Mouse (Mus musculus) forebrain, embryonic 16.5 days (tissue): ENCODE data around the gene Msrb2. TPM values are rescaled to one million over a fixed set of nuclear protein-coding genes. Genes with fewer than 3 reads are reported as not detected.

Experiments used
- ATAC-seq: fragments of 200-750 bp; cut with Nextera tagmentation; 2 replicates; pipeline ENCODE4 v1.8.0; 2017; ENCODE audit warnings: mild to moderate bottlenecking, moderate library complexity
- H3K27ac ChIP-seq: fragments of 300-500 bp; sonication (generic); 2 replicates; pipeline ENCODE4 v1.5.1; 2014; ENCODE audit warnings: low read length, control low read depth
- H3K27me3 ChIP-seq: fragments of 300-500 bp; sonication (generic); replicated peaks from 2 replicates; pipeline ENCODE4 v1.6.1; 2014; ENCODE audit warnings: low read length; ENCODE audit not compliant: control insufficient read depth, insufficient read depth
- H3K36me3 ChIP-seq: fragments of 300-500 bp; sonication (generic); 2 replicates; pipeline ENCODE4 v1.6.1; 2014; ENCODE audit not compliant: control insufficient read depth, insufficient read depth
- H3K4me1 ChIP-seq: fragments of 300-500 bp; sonication (generic); replicated peaks from 2 replicates; pipeline ENCODE4 v1.6.1; 2014; ENCODE audit warnings: low read length; ENCODE audit not compliant: control insufficient read depth, insufficient read depth
- H3K4me2 ChIP-seq: fragments of 300-500 bp; sonication (generic); 2 replicates; pipeline ENCODE4 v1.6.1; 2014; ENCODE audit warnings: mild to moderate bottlenecking, low read length, control low read depth
- H3K4me3 ChIP-seq: fragments of 300-500 bp; sonication (generic); replicated peaks from 2 replicates; pipeline ENCODE4 v1.5.1; 2014; ENCODE audit warnings: mild to moderate bottlenecking, low read length, control low read depth
- H3K9ac ChIP-seq: fragments of 300-500 bp; sonication (generic); replicated peaks from 2 replicates; pipeline ENCODE4 v1.6.1; 2014; ENCODE audit warnings: low read depth, low read length, control low read depth
- H3K9me3 ChIP-seq: fragments of 300-500 bp; sonication (generic); 2 replicates; pipeline ENCODE4 v1.6.1; 2016; ENCODE audit warnings: low read length; ENCODE audit not compliant: control insufficient read depth
- WGBS: fragments of 180-500 bp; shearing (Covaris S2); extraction: QIAGEN DNeasy Blood & Tissue Kit; methylation state at CpG from one replicate; pipeline ENCODE4 v1.1.7; 2014; 5-methylcytosine and 5-hydroxymethylcytosine counted together
- polyA plus RNA-seq: library from polyadenylated mRNA; unstranded; fragments of >200 nt; fragmentation: Nextera tagmentation; extraction: Ambion mirVana; gene quantifications from 2 replicates; pipeline ENCODE4 v1.2.1, GENCODE M21; 2015

The Msrb2 gene
- 7.8 and 7.9 TPM in 2 replicates for polyA plus RNA-seq

GRCm38 (mm10) chr2:19371390-19372158 is at the start of gene Msrb2:
TSS of gene Msrb2 (plus strand) at chr2:19371440.
- Histone ChIP-seq H3K4me3 (peak within 1 kb of the TSS; percentile 70), H3K4me2 (peak within 1 kb of the TSS; percentile 79), H3K27ac (no peak within 1 kb of the TSS), H3K27me3 (no peaks in the 10 kb centered on the region), H3K4me1 (no peaks in the 10 kb centered on the region; the same call in 1 of the 2 replicates), H3K9me3 (no peaks in the 10 kb centered on the region), H3K9ac (peak within 1 kb of the TSS; percentile 68), H3K36me3 (no peaks in the 10 kb centered on the region)
- peak; percentile 85 for ATAC-seq
- WGBS, result under 1% methylated on average over 38 of the region's 39 CpGs

DNA sequence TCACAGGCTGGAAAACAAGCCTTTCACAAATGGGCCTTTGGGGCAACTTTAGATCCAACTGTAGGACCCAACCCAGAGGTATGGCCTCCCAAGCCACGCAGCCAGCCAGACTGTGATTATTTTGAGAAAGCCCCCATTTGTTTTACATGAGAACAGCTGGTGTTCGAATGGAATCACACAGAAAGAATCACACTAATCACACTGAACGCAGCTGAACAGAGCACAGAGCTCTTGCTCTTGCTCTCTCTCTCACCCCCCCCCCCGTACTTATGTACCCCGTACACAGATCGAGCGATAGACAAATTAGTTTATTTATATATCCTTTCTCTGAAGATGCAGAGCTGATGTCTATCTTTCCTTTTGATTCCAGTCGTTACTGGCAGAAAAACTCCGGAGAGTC is 48.8 kb upstream of the Msrb2 start:
- H3K27me3 ChIP-seq, result no peaks in the 10 kb centered on the region
- WGBS, result 61% methylated on average over 9 of the region's 9 CpGs
- no peaks in the 10 kb centered on the region for H3K9me3 ChIP-seq
- H3K4me3 ChIP-seq, result no peak overlapping the region
- H3K36me3 ChIP-seq, result no peaks in the 10 kb centered on the region
- H3K4me2 ChIP-seq, result no peak overlapping the region
- H3K27ac ChIP-seq, result no peak overlapping the region
- H3K4me1 ChIP-seq, result no peaks in the 10 kb centered on the region
- ATAC-seq, result peak; percentile 57; the same call in 1 of the 2 replicates
- H3K9ac ChIP-seq, result no peak overlapping the region

DNA sequence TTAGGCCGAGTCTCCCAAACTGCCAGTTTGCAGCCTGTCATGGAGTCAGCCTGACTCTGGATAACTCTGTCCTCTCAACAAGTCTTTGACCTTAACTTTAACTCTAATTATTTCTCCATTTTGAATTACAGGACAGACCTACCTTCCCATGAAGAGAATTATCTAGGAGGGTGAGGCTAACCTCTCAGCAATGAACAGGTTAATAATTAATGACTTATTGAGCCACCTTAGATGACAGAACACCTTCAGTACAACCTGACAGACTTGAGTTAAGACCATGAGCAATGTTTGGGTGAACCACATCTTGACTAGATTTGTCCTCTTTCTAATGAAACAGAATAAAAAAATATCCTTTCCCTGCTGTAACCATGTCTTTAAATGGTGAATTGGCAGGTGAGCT is 44.9 kb upstream of the Msrb2 start:
- ATAC-seq, result no peak

GRCm38 (mm10) chr2:19327811-19328210 is 43.4 kb upstream of the Msrb2 start:
- WGBS, result 75% methylated on average over 4 of the region's 4 CpGs
- H3K4me3 ChIP-seq, result no peak overlapping the region

More for the DNA sequence above, 44.9 kb upstream of the Msrb2 start:
- no peaks in the 10 kb centered on the region for H3K27me3 ChIP-seq
- H3K4me3 ChIP-seq, result no peak overlapping the region
- 93% methylated on average over 1 of the region's 1 CpGs for WGBS
- H3K36me3 ChIP-seq, result no peaks in the 10 kb centered on the region
- no peaks in the 10 kb centered on the region for H3K9me3 ChIP-seq
- no peaks in the 10 kb centered on the region for H3K4me1 ChIP-seq
- no peak overlapping the region for H3K27ac ChIP-seq
- H3K9ac ChIP-seq, result no peak overlapping the region
- H3K4me2 ChIP-seq, result no peak overlapping the region

DNA sequence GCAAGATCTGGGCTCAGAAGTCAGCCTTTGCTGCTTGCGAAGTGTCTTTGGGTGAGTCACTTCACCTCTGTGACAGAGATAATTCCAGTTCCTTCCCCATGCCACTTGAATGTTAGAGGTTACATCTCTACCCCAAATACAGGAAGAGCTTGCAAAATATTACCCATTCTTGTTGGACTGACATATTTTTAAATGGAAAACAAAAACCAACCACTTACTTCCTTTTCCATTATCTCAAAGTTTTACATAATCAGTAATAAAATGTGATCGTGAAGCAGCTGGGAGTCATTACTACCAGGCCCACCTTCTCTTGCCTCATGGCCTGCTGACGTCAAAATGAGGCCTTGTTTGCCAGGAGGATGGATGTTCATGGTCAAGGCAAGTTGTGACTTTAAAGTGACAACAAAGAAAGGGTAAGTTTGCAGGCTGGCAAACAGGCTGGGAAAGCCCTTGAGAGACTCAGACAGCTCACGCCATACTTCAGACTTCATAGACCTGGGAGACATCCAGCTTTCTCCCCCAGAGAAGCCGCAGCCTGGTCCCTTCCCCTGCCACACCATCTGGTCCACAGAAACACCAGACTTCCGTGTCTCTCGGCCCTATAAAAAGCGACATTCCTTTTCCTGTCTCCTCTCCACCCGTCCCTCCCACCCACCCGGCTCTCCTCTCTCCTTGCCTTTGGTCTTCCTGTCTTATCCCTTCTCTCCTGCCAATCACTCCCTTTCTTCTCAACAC is 27.2 kb upstream of the Msrb2 start:
- Histone ChIP-seq H3K4me3 (peak overlapping the region; percentile 25), H3K9ac (peak overlapping the region; percentile 35; the same call in 1 of the 2 replicates), H3K36me3 (no peaks in the 10 kb centered on the region), H3K9me3 (no peaks in the 10 kb centered on the region), H3K27me3 (no peaks in the 10 kb centered on the region), H3K27ac (0 out of 2 replicates have a peak overlapping the region, but pooled peaks have one; percentile 21), H3K4me1 (no peaks in the 10 kb centered on the region; the same call in 1 of the 2 replicates), H3K4me2 (peak overlapping the region; percentile 34)
- 45% methylated on average over 10 of the region's 10 CpGs for WGBS
- peak; percentile 67 for ATAC-seq

More at GRCm38 (mm10) chr2:19327811-19328210, 43.4 kb upstream of the Msrb2 start:
- Histone ChIP-seq H3K9ac (no peak overlapping the region), H3K27ac (no peak overlapping the region), H3K9me3 (no peaks in the 10 kb centered on the region), H3K27me3 (no peaks in the 10 kb centered on the region), H3K36me3 (no peaks in the 10 kb centered on the region), H3K4me2 (no peak overlapping the region), H3K4me1 (no peaks in the 10 kb centered on the region)
- ATAC-seq, result no peak

DNA sequence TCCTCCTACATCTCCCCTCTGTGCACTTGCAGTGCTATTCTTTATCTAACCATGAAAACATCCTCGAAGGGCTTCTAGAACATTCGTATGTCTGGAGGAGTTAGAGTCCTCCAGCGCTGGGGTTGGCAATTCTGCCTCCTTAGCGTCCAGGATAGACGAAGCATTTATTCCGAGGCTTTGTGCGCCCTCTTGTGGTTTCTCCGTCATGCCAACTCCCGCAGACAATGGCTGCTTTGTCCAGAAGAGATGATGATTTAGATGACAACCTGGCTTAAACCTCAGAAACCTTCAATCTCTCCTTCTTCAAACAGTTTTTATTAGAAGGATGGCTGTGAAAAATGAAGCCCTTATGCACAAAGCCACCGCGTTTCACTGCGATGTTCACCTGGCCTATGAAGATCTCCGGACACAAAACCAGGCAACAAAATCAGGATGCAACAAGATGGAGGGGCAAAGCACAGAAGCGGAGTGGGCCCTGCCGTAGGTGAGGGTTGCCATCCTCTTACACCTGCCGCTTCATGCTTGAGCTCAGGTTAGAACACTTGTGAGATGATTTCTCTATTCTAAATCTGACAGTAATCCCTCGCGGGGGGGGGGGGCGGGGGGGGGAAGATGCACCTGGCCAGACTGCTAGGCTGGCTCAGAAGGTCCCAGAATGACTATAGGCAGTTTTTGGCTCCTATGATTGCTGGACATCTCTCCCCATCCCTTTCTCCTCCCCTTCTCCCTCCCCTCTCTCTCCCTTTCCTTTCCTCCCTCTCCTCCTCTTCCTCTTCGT is 26.4 kb upstream of the Msrb2 start:
- WGBS, result 20% methylated on average over 18 of the region's 20 CpGs
- H3K27ac ChIP-seq, result 0 out of 2 replicates have a peak overlapping the region, but pooled peaks have one; percentile 21
- no peaks in the 10 kb centered on the region for H3K27me3 ChIP-seq
- peak; percentile 90 for ATAC-seq
- peak overlapping the region; percentile 25 for H3K4me3 ChIP-seq
- no peaks in the 10 kb centered on the region for H3K9me3 ChIP-seq
- no peaks in the 10 kb centered on the region for H3K36me3 ChIP-seq
- no peaks in the 10 kb centered on the region; the same call in 1 of the 2 replicates for H3K4me1 ChIP-seq
- peak overlapping the region; percentile 34 for H3K4me2 ChIP-seq
- H3K9ac ChIP-seq, result peak overlapping the region; percentile 50

DNA sequence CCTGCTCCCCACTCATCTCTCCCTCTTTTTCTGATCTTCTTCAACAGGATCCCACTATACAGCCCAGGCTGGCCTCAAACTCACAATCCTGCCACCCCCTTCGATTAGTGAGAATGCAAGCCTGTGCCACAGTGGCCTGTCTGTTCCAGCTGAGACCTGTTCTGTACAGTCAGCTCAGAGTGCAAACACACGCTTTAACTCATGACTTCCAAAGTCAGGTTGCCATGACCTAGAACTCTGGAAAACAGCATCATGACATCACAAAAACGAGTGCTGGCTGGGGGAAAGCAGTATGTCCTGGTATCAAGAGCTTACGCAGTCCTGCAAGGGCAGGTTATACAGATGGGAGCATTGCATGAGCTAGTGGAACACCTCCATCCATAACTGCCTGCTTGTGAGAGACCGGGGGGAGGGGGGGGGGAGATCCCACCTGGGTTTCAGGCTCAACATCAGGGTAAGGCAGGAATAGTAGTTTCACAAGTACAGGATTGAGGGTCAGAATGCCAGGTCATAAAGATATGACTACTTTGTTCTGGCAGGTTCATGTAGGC is 25.8 kb upstream of the Msrb2 start:
- ATAC-seq, result peak; percentile 39; the same call in 1 of the 2 replicates
- WGBS, result 82% methylated on average over 5 of the region's 5 CpGs
- Histone ChIP-seq H3K27me3 (no peaks in the 10 kb centered on the region), H3K4me2 (peak overlapping the region; percentile 34; the same call in 1 of the 2 replicates), H3K9me3 (no peaks in the 10 kb centered on the region), H3K4me1 (no peaks in the 10 kb centered on the region; the same call in 1 of the 2 replicates), H3K9ac (no peak overlapping the region), H3K4me3 (no peak overlapping the region), H3K27ac (no peak overlapping the region), H3K36me3 (no peaks in the 10 kb centered on the region)

DNA sequence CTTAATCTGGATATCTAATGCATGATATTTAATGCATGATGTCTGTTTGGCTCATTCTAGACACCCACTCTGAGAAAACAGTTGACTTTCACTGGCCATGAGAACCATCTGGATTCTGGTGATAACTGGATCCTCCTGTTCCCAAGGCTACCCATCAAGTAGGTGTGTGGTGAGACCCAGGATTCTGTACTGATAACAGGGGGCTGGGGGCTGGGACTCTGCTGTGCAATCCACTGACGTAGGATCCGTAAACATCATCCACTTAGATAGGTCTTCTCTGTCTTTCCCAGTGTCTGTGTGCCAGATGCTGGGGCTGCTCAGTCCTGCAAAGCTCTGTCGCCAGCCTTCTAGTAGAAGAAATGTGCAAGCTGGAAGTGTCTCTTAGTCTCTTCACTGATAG is 22.8 kb upstream of the Msrb2 start:
- H3K4me1 ChIP-seq, result no peaks in the 10 kb centered on the region; the same call in 1 of the 2 replicates
- H3K27me3 ChIP-seq, result no peaks in the 10 kb centered on the region
- ATAC-seq, result no peak
- 93% methylated on average over 3 of the region's 3 CpGs for WGBS
- no peak overlapping the region for H3K4me3 ChIP-seq
- no peaks in the 10 kb centered on the region for H3K9me3 ChIP-seq
- H3K27ac ChIP-seq, result no peak overlapping the region
- H3K36me3 ChIP-seq, result no peaks in the 10 kb centered on the region
- H3K9ac ChIP-seq, result no peak overlapping the region
- no peak overlapping the region for H3K4me2 ChIP-seq
